Mouse (Mus musculus): ENCODE measurements around the gene Rgcc.

DNA sequence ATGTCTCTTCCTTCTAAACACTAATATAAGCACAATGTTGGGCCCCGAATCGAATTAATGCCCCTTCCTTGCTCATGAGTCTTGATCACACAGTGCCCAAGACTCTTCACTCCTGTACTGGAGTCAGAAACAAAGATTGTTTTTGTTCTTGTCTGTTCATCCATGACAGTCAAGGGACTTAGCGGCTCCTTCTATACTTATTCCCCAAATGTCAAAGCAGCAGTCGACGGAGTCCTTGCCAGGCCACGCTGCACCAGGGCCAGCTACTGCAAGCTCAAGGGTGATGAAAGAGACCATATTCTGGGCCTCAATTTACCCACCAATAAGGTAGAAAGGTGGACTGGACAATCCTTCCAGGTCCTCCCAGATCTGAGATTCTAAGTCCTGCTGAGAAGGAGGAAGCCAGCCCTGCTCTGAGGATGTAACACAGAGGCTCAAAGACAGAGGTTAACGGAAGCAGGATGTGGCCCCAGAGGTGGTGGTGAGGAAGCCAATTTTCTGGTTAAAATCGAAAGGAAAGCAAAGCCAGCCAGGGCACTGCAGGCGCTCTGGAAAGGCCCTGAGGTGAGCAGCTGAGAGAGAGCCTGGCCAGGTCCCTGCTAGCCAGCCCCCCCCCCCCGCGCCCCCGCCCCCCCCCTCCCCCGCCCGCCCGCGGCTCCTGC, 8.2 kb downstream of the Rgcc start:
- TF ChIP-seq CTCF (IDR thresholded peaks at IDR 0.05; ENCODE audit: low read depth), result no peak
- no peak for TF ChIP-seq EP300 (IDR thresholded peaks at IDR 0.05; ENCODE audit: low read depth)
